Mouse (Mus musculus) adrenal gland, postnatal 25 days (tissue): ENCODE measurements around the gene Myo7a. TPM values are rescaled to one million over a fixed set of nuclear protein-coding genes. Genes with fewer than 3 reads are reported as not detected.

Source experiments
- DNase-seq: peaks from one replicate; pipeline ENCODE4 v3.0.0; 2021; ENCODE audit warnings: mixed read lengths
- total RNA-seq: library from RNA; stranded (reverse); gene quantifications from 2 replicates; pipeline ENCODE4 v1.2.3, GENCODE M21; 2021

Myo7a gene
- total RNA-seq, 1 experiment from 2014 or later, result 206 TPM

DNA sequence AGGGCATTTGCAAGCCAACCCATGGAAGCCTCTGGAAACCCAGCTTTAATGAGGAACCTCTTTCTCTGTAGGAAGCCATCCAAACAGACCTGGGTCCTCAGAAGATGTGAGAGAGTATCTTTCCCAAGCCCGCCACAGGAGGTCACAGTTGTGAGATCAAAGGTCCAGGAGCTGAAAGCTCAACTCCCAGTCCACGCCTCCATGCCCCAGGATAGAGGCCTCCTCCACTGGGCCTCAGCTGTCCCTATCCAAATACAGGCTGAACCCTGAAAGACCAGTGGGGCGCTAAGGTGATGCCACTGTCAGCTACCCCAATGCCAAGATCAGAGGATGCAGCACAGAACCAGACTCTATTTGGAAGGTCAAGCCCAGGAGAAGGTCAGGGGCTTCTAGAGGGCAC, 23.3 kb upstream of the Myo7a start:
- no peak for DNase-seq

- DNase-seq, result no peak
These were observed 22.9 kb upstream of the Myo7a start for GRCm38 (mm10) chr7:98142247-98142646.

DNA sequence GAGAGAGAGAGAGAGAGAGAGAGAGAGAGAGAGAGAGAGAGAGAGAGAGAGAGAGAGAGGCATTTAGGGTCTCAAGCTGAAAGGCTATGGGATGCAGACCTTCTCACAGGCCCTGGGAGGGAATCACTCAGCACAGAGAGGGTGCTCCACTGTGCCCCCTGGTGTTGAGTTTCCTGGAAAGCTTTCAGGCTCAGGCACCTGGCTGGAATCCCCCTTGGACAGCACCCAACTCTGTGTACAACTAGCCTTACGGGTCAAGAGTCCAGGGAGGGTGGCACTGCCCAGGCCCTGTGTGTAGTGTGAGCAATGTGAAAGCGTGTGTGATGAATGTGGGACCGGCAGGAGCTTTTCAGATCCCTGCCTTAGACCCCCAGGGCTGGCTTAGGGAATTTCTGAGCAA, 21.9 kb upstream of the Myo7a start:
- no peak for DNase-seq

DNA sequence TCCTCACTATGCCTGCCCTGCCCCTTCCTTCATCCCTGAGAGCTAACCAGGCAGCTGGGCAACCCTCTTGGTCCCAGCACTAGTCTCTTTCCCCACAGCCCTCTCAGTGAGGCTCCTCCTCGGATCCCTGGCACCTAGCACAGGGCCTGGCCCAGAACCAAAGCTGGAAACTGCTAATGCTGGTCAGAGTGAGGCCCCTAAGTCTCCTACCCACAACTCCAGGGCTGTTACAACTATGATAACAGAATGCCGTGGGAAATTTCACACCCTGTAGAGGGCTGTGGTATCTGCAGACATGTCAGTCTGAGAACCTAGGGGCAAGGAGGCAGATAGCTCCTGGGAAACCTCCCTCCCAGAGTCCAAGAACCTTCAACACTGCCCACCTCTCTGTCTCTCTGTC, 21.3 kb upstream of the Myo7a start:
- no peak for DNase-seq

- no peak for DNase-seq
These were observed 19.9 kb upstream of the Myo7a start for GRCm38 (mm10) chr7:98139216-98139615.

DNA sequence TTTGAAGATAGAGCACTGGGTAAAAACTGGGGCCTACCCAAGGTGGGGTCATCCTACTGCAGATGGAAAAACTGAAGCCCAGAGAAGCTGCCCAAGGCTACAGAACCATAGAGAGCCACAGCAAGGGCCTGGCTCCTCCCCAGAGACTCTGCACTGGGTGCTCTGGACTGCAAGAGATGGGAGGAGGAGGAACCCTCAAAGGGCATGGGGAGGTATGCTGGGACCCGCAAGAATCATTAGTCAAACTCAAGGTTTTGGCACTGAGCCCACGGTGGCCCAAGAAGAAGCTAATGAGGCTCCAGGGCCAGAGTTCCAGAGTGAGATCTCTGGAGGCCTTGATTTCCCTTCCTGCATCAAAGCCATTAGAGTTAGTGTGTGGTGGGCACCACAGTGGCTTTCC, 18.7 kb upstream of the Myo7a start:
- DNase-seq, result no peak

- DNase-seq, result no peak
These were observed 18.3 kb upstream of the Myo7a start for GRCm38 (mm10) chr7:98137583-98137982.

GRCm38 (mm10) chr7:98131751-98132150, 12.4 kb upstream of the Myo7a start:
- no peak for DNase-seq

- peak; percentile 63 for DNase-seq
These were observed 6.1 kb upstream of the Myo7a start for GRCm38 (mm10) chr7:98125473-98125872.

DNA sequence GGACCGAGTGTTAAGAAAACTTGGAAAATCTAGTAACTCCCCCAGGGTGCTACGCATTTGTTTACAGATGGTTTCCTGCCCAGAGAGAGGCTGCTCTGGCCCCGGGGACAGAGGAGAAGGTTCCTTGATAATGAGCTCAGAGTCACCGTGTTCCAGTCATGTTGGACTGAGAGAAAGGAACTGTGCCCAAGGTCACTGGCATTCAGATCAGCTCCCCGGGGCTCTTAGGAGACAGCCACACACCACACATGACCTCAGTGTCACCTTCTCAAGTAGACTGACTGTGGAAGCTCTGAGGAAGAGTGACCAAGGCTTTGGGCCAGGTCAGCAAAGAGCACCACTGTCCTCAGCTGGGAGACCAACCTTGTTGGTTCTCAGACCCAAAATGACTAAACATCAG, 5.4 kb upstream of the Myo7a start:
- DNase-seq, result no peak

DNA sequence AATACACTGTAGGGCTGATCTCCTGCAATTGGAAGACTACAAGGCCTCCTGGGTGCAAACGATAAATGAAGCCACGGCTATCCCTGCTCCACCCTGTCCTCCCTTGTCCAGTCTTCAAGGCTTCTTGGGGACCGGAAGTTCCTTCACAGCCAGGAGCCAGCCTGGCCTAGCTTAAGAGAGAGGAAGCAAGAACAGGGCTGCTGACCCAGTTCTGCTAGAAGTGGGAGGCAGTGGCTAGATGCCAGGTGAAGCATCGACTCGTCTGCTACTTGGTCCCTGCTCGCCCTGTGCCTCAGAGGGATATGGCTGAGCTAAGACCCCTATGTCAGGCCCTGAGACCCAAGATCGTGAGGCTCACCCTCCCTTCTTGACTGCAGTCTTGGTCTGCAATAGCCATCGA, 2.3 kb upstream of the Myo7a start:
- no peak for DNase-seq

DNA sequence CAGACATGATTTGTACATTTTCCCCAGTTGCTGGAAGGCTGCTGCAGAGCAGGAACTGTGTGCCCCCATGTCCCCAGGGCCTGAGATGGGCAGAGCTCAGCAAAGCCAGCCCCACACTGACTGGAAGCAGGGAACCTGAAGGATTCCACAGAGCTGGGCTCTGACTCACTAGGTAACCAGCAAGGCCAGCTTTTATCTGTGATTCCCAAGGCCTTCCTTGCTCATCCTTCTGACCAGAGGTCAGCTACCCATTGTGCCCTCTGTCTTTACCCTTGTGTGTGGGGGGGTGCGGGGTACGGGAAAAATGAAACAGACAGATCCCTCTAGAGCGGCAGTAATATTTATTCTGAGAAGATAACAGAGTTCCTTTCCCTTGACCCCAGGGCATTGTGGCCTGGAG, 1.9 kb upstream of the Myo7a start:
- peak; percentile 56 for DNase-seq

DNA sequence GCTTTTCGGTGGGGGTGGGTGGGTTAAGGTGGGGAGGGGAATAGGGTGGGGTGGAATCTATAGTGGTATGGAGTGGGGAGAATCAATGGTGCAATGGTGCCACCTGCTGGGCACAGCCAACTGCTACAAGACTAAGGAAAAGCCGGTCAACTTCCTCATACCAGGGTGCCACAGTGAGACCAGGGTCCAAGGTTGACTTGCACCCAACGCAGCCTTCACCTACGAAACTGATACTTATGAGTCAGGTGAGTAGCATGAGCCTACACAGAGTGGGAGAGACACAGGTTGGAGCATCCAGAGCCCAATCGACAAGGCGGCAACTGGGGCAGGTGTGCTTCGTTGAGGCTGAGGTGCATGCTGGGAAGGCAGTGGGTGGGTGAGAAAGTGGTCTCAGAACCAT, 1.0 kb upstream of the Myo7a start:
- DNase-seq, result peak; percentile 78

GRCm38 (mm10) chr7:98119961-98120232, 573 bp upstream of the Myo7a start:
- DNase-seq, result no peak

- peak; percentile 86 for DNase-seq
These were observed 2.2 kb downstream of the Myo7a start for GRCm38 (mm10) chr7:98117012-98117660.

DNA sequence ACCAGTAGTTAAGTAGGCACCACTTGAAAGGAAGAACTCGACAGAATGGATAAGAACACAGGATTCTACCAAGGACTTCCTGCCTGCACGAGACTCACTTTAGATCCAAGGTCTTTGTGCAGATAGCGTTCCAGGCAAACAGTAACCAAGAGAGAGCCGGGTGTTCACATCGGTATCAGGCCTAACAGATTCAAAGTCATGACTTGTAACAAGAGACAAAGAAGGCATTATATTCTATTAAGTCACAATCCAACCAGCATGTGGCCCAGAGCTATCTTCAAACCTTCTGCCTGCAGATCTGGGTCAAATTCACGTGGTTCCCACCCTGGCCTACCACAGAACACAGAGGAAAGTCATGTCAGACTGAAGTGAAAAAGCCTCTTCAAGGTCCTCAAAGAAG, 4.7 kb downstream of the Myo7a start:
- no peak for DNase-seq

GRCm38 (mm10) chr7:98111233-98111632, 8.1 kb downstream of the Myo7a start:
- DNase-seq, result no peak

DNA sequence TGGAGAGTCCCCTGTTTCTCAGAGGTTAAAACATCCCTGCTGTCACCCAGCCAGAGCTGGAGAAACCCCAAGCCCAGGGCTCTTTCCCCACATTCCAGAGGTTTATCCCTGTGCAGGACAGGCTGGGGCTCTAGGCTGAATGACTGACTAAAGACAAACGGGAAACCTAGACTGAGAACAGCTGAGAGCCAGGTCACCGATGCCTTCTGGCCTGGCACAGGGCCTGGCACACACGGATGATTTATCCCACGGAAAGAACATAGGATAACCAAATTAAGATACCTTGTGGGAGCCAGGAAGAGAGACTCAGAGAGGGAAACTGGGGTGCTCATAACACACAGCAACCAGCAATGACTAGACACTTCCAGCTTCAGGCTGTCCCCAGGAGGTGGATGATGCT, 9.6 kb downstream of the Myo7a start:
- DNase-seq, result no peak

GRCm38 (mm10) chr7:98108636-98109430, 10.5 kb downstream of the Myo7a start:
- no peak for DNase-seq

GRCm38 (mm10) chr7:98106272-98106671, 13.1 kb downstream of the Myo7a start:
- DNase-seq, result no peak

DNA sequence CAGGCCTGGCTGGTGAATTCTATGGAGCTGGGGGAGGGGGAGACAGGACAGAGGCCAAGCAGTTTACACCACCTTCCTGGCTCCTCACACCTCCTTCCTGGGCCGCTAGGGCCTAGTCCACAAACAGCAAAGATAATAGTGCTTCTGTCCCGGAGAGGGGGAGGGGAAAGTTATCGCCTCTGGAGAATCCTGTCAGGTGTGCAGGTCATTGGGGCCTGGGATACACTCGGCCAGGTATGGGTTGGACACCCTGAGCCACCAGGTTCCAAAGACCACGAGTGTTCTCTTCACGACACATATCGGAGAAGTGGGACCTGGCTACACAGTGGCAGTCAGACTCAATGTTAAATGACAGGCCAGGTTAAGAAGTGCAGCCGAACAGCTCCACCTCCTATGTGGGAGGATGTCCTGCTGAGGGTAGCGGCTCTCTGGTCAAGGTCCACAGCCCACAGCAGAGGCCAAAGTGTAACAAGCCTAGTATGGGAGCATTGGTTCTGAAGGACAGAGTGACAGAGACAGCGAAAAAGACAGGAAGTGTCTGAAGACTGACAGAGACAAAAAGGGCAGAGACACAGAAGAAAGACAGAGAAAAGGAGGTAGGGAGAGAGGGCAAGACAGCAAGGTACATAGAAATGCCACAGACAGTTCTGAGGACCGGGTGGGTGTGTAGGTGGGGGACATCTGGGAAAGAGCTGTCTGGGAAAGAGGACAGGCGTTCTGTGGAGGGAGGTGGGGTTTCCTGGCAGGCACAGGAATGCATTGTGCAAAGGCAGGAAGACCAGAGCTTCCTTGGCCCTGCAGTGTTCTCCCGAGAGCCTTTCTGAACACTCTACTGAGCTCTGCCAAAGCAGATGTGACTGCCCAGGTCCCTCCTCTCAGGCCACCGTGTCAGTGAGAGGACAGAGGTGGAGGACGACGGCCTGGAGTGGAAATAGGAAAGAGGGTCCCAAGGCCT, 14.6 kb downstream of the Myo7a start:
- DNase-seq, result no peak

- DNase-seq, result no peak
These were observed 15.4 kb downstream of the Myo7a start for GRCm38 (mm10) chr7:98103942-98104292.
